Mouse (Mus musculus) ES-Bruce4 (cell line): ENCODE data around the gene Hbq1b.

Experiments used
- CTCF ChIP-seq: IDR thresholded peaks from one replicate; pipeline ENCODE4 v1.8.1; 2011; ENCODE audit warnings: low read depth, low read length
- EP300 ChIP-seq: IDR thresholded peaks from 2 replicates; pipeline ENCODE4 v1.6.1; 2011; ENCODE audit warnings: low read depth, low read length; ENCODE audit not compliant: insufficient read depth
- POLR2A ChIP-seq: IDR thresholded peaks from one replicate; pipeline ENCODE4 v1.8.1; 2011; ENCODE audit warnings: low read length; ENCODE audit not compliant: insufficient read depth

DNA sequence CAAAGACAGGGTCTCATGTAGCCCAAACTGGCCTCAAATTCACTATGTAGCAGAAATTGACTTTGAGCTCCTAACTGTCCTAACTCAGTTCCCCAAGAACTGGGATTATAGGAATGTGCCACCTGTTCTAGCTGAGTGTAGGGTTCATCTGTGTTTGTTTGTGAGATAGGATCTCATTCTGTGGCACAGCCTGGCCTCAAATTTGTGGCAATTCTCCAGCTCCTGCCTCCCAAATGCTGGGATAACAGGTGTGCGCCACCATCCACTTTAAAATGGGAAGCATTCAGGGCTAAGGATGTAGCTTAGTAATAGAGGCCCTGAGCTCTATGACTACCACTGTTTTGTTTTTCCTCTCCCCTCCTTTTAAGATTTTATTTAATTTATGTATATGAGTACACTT lies 33.6 kb upstream of the Hbq1b start:
- TF ChIP-seq CTCF = no peak
- TF ChIP-seq POLR2A = no peak
- no peak for TF ChIP-seq EP300
